Mouse (Mus musculus) forebrain, embryonic 11.5 days (tissue): ENCODE data around the gene Sltm. TPM values are rescaled to one million over a fixed set of nuclear protein-coding genes. Genes with fewer than 3 reads are reported as not detected.

Experiments
- ATAC-seq: fragments of 200-750 bp; cut with Nextera tagmentation; replicated peaks from 2 replicates; pipeline ENCODE4 v1.8.0; 2017; ENCODE audit warnings: moderate TSS enrichment; ENCODE audit not compliant: low FRiP score
- DNase-seq: peaks from one replicate; pipeline ENCODE4 v3.0.0-alpha.2; 2017; ENCODE audit warnings: low spot score
- H3K27ac ChIP-seq: fragments of 300-500 bp; sonication (generic); 2 replicates; pipeline ENCODE4 v1.5.1; 2014; ENCODE audit warnings: low read depth, low read length
- H3K27me3 ChIP-seq: fragments of 300-500 bp; sonication (generic); 2 replicates; pipeline ENCODE4 v1.6.1; 2014; ENCODE audit warnings: mild to moderate bottlenecking, low read length, mixed read lengths; ENCODE audit not compliant: control insufficient read depth, insufficient read depth
- H3K36me3 ChIP-seq: fragments of 300-500 bp; sonication (generic); 2 replicates; pipeline ENCODE4 v1.6.1; 2014; ENCODE audit warnings: mild to moderate bottlenecking, low read length, moderate library complexity, mixed read lengths; ENCODE audit not compliant: control insufficient read depth, insufficient read depth
- H3K4me1 ChIP-seq: fragments of 300-500 bp; sonication (generic); replicated peaks from 2 replicates; pipeline ENCODE4 v1.6.1; 2014; ENCODE audit warnings: low read length, mixed read lengths; ENCODE audit not compliant: control insufficient read depth, insufficient read depth
- H3K4me2 ChIP-seq: fragments of 300-500 bp; sonication (generic); 2 replicates; pipeline ENCODE4 v1.6.1; 2014; ENCODE audit warnings: low read depth, mild to moderate bottlenecking, low read length, moderate library complexity, mixed read lengths; ENCODE audit not compliant: severe bottlenecking
- H3K4me3 ChIP-seq: fragments of 300-500 bp; sonication (generic); 2 replicates; pipeline ENCODE4 v1.5.1; 2014; ENCODE audit warnings: low read depth, low read length
- H3K9ac ChIP-seq: fragments of 300-500 bp; sonication (generic); 2 replicates; pipeline ENCODE4 v1.6.1; 2014; ENCODE audit warnings: low read length
- H3K9me3 ChIP-seq: fragments of 300-500 bp; sonication (generic); 2 replicates; pipeline ENCODE4 v1.6.1; 2016; ENCODE audit warnings: low read length, mixed read lengths; ENCODE audit not compliant: control insufficient read depth
- WGBS: fragments of 180-500 bp; shearing (Covaris S2); extraction: QIAGEN DNeasy Blood & Tissue Kit; methylation state at CpG from one replicate; pipeline ENCODE4 v1.1.7; 2014; 5-methylcytosine and 5-hydroxymethylcytosine counted together
- polyA plus RNA-seq: library from polyadenylated mRNA; unstranded; fragments of >200 nt; fragmentation: Nextera tagmentation; extraction: Ambion mirVana; gene quantifications from 2 replicates; pipeline ENCODE4 v1.2.1, GENCODE M21; 2014

Sltm gene
- polyA plus RNA-seq, 1 experiment from 2014 or later, result 80.2 TPM

DNA sequence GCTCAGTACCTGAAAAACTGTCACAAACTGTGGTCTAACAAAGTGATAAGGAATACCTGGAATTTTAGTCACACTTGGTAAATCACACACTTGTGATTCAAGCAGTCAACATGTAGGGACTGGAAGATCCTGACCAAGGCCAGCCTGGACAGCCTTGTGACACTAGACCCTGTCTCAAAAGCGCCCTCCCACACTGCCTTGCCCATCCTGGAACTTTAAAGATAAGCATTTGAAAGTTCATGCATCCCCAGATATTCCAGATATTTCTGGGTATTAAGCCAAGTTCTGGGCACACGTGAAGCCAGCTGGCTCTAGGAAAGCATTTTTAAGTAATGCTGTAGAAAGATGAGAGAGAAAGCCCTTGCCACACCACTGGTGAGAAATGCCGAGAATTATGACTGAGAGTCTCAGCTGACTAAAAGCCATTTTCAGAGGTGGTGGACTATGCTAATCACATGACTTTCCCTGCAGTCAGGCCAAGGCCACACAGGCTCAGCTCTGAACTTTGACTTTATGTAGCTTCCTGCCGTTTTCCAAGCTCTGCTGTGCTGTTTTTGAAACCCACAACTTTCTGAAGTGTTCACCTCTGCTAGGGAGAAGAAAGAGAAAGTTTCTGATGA is 32.5 kb upstream of the Sltm start:
- Histone ChIP-seq H3K4me3 (no peak overlapping the region), H3K9me3 (no peaks in the 10 kb centered on the region), H3K4me2 (no peak overlapping the region), H3K27me3 (no peaks in the 10 kb centered on the region), H3K4me1 (no peaks in the 10 kb centered on the region), H3K9ac (no peak overlapping the region), H3K27ac (no peak overlapping the region), H3K36me3 (no peaks in the 10 kb centered on the region)
- no peak for ATAC-seq
- no peak for DNase-seq
- WGBS, result 82% methylated on average over 4 of the region's 4 CpGs

DNA sequence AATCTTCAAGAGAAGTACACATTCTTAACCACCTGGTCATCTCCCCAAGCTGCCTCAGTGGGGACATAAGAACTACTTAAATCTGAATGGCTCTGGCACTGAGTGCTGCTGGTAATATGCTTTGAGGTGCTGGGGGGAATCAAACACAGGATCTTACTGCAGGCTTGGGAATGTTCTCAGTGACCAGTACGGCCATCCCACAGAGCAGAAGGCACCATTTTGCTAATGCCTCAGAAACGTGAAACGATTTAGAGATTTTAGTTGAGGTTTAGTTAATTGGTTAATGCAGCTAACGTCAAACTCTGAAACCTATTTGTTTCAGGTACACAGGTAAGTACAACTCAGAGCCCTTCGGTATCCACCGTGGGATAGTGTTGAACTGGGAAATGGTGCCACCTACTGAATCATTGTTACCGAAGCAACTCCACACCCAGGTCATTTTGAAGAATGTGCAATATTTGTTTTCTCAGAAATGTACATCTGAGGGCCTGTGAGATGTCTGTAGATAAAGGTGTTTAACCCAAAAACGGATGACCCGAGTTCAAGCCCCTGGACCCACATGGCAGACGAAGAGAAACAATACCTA is 31.5 kb upstream of the Sltm start:
- Histone ChIP-seq H3K9me3 (no peaks in the 10 kb centered on the region), H3K4me3 (no peak overlapping the region), H3K27ac (no peak overlapping the region), H3K9ac (no peak overlapping the region), H3K27me3 (no peaks in the 10 kb centered on the region), H3K4me1 (no peaks in the 10 kb centered on the region), H3K4me2 (no peak overlapping the region), H3K36me3 (no peaks in the 10 kb centered on the region)
- DNase-seq (no peak), ATAC-seq (no peak)
- WGBS, result 69% methylated on average over 10 of the region's 10 CpGs

DNA sequence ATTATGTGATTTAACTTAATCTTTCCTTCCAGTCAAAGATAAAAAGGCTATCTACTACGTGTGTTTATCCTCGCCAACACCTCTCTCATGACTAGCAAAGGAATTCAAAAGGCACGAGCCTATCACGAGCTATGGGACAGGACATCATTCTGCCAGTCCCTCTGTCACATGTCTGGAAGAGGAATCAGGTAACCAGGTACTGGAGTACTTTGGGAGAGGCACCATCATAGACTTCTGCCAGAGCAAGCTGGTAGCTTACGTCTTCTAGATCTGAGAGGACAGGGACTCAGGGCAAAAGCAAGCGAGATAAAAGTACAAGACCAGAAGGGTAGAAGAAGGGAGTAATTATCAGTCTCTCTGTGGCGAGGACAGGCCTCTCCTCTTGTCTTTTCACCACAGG is 30.9 kb upstream of the Sltm start:
- no peak overlapping the region for H3K9ac ChIP-seq
- no peaks in the 10 kb centered on the region for H3K4me1 ChIP-seq
- H3K9me3 ChIP-seq, result no peaks in the 10 kb centered on the region
- H3K36me3 ChIP-seq, result no peaks in the 10 kb centered on the region
- no peak overlapping the region for H3K4me3 ChIP-seq
- no peak overlapping the region for H3K4me2 ChIP-seq
- no peak for ATAC-seq
- H3K27me3 ChIP-seq, result no peaks in the 10 kb centered on the region
- DNase-seq, result no peak
- H3K27ac ChIP-seq, result no peak overlapping the region
- WGBS, result 85% methylated on average over 7 of the region's 7 CpGs

DNA sequence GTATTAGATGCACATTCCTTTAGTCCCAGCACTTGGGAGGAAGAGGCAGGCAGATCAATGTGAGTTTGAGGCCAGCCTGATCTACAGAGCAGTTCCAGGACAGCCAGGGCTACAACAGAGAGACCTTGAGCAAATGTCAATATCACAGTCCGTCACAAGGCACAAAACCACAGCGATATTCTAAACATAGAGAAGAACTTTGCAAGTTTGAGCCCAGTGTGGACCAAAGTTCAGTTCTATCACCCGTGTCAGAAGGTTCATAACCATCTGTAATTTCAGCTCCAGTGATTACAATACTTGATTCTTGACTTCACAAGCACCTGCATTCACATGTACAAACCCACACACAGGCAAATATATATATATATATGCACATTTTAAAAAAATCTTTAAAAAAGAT is 21.9 kb upstream of the Sltm start:
- WGBS, result 92% methylated on average over 3 of the region's 3 CpGs
- H3K9ac ChIP-seq, result no peak overlapping the region
- H3K4me1 ChIP-seq, result no peaks in the 10 kb centered on the region
- H3K27ac ChIP-seq, result no peak overlapping the region
- H3K4me3 ChIP-seq, result no peak overlapping the region
- H3K27me3 ChIP-seq, result no peaks in the 10 kb centered on the region
- no peaks in the 10 kb centered on the region for H3K36me3 ChIP-seq
- no peak for ATAC-seq
- H3K9me3 ChIP-seq, result no peaks in the 10 kb centered on the region
- H3K4me2 ChIP-seq, result no peak overlapping the region
- no peak for DNase-seq

DNA sequence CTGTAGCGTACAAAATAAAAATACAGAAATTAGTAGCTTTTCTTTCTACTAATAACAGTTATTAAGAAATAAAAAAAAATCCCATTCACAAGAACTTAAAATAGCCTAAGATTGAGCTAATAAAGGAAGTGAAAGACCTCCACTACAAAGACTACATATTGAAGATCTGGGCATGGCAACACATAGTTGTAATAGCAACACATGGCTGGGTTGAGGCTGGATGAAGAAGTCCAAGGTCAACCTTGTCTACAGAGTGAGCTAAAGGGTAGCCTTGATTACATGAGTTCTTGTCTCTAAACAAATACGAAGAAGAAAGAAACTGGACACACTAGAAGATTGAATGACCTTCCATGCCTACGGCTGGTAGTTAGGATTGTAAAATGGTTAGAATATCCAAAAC is 18.7 kb upstream of the Sltm start:
- Histone ChIP-seq H3K27ac (no peak overlapping the region), H3K27me3 (no peaks in the 10 kb centered on the region), H3K4me3 (no peak overlapping the region), H3K9ac (no peak overlapping the region), H3K9me3 (no peaks in the 10 kb centered on the region), H3K36me3 (no peaks in the 10 kb centered on the region), H3K4me2 (no peak overlapping the region), H3K4me1 (no peaks in the 10 kb centered on the region)
- no peak for ATAC-seq
- 95% methylated on average over 3 of the region's 3 CpGs for WGBS
- DNase-seq, result no peak

DNA sequence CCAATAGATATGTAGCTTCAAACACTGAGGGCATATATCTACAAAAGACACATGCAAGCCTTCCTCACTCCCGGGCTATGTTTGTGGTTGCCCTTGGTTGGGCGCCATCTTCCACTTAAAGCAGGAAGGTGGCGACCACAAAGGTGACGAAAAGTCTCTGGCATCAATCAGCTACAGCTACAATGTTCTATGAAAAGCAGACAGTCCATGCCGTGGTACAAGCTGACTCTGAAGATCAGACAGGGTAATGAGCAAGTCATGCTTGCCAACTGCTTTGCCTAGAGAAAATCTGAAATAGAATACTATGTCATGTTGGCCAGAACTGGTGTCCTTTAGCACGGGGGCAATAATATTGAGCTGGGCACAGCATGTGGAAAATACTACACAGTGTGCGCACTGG is 18.2 kb upstream of the Sltm start:
- DNase-seq, result no peak
- H3K9ac ChIP-seq, result no peak overlapping the region
- no peak overlapping the region for H3K4me2 ChIP-seq
- 90% methylated on average over 7 of the region's 7 CpGs for WGBS
- no peak overlapping the region for H3K4me3 ChIP-seq
- no peaks in the 10 kb centered on the region for H3K4me1 ChIP-seq
- no peak for ATAC-seq
- no peak overlapping the region for H3K27ac ChIP-seq
- no peaks in the 10 kb centered on the region for H3K27me3 ChIP-seq
- H3K9me3 ChIP-seq, result no peaks in the 10 kb centered on the region
- H3K36me3 ChIP-seq, result no peaks in the 10 kb centered on the region

DNA sequence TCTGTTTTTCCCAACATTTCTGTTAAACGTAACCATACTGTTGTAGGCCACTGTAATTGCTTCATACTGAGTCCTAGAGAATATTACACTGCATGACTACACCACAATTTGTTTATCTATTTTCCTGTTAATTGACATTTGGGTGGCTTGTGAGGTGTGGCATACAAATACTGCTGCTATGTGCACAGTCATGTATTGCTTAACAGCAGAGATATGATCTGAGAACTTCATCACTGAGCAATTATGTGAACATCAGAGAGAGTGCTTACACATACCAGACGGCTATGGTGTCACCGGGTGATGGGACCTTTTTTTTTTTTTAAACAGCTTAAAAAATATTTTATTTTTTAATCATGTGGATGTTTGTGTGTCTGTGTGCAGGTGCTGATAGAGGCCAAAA is 9.2 kb upstream of the Sltm start:
- no peak overlapping the region for H3K4me3 ChIP-seq
- H3K9me3 ChIP-seq, result no peaks in the 10 kb centered on the region
- no peak overlapping the region for H3K4me2 ChIP-seq
- no peaks in the 10 kb centered on the region for H3K4me1 ChIP-seq
- H3K27me3 ChIP-seq, result no peaks in the 10 kb centered on the region
- 82% methylated on average over 3 of the region's 3 CpGs for WGBS
- H3K9ac ChIP-seq, result no peak overlapping the region
- no peaks in the 10 kb centered on the region for H3K36me3 ChIP-seq
- DNase-seq (no peak), ATAC-seq (no peak)
- H3K27ac ChIP-seq, result no peak overlapping the region

DNA sequence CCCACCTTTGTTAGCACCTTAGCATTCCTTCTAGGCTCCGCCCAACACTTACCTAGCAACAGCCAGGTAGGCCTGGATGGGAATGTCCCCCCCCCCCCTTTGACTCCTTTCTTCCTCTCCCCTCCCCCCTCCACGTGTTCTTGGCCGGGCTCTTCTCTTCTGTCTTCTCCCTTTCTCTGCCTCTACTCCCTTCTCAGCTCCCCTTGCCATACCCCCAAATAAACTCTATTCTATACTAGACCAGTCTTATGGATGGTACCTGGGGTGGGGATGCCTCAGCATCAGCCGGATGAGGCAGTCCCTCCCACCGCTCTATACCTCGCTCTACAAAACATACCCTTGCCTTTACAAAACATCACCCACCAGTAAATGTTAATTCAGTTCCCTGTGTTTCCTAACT is 970 bp upstream of the Sltm start:
- Histone ChIP-seq H3K4me1 (no peaks in the 10 kb centered on the region), H3K27me3 (no peaks in the 10 kb centered on the region), H3K27ac (no peak overlapping the region), H3K9ac (no peak overlapping the region; the same call in 1 of the 2 replicates), H3K36me3 (no peaks in the 10 kb centered on the region), H3K9me3 (no peaks in the 10 kb centered on the region), H3K4me2 (peak overlapping the region; percentile 82), H3K4me3 (peak overlapping the region; percentile 87)
- DNase-seq (no peak), ATAC-seq (no peak)
- WGBS, result 6% methylated on average over 6 of the region's 6 CpGs
